Mouse (Mus musculus): ENCODE measurements around the gene Cars.

DNA sequence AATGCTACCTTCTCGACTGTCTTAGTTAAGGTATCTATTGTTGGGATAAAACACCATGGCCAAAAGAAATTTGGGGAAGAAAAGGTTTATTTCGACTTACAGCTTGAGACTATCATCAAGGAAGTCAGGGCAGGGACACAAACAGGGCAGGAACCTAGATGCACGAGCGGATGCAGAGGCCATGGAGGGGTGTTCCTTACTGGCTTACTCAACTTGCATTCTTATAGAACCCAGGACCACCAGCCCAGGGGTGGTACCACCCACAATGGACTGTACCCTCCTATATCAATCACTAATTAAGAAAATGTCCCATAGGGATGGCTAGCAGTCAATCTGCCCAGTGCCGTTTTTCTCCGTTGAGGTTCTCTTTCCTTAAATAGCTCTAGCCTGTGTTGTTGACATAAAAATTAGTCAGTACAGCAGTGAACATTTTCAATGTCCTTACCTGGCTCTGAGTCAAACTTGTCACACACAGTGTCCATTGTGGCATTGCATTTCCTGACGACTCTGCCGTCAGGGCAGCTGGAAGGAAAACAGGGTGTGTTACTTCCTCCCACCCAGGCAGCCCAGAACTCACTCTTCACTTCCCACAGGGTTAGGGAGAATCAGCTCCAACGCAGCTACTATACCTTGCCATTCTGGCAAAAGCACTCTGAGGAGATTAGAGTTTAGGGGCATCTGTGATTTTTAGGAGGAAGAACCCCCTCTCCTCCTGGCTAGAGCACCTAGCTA, 14.7 kb upstream of the Cars start:
- TF ChIP-seq POLR2A (IDR thresholded peaks at IDR 0.05; ENCODE audit: control insufficient read depth, low read depth, low read length) (no peak), CTCF (IDR thresholded peaks at IDR 0.05; ENCODE audit: control insufficient read depth, insufficient read depth, insufficient replicate concordance, low read depth, low read length) (no peak)
